Mouse (Mus musculus): ENCODE data around the gene Lrp1.
A peak's percentile ranks its signal among the peaks of the same experiment; 100 is the strongest.

Lrp1 gene

DNA sequence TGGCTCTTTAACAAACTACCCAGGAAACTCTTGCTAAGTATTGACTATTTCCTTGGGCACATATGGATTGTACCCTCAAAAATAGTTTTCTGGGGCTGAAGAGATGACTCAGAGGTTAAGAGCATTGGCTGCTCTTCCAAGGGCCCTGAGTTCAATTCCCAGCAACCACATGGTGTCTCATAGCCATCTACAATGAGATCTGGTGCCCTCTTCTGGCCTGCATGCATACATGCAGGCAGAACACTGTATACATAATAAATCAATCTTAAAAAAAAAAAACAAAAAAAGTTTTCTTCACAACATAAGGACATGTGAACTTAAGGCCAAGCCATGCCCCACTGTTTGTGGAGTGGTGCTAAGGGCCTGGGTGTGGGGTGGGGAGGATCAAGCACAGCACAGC, 59.8 kb downstream of the Lrp1 start:
- DNase-seq (ENCODE audit: low spot score in 2 of 2), result no peak

DNA sequence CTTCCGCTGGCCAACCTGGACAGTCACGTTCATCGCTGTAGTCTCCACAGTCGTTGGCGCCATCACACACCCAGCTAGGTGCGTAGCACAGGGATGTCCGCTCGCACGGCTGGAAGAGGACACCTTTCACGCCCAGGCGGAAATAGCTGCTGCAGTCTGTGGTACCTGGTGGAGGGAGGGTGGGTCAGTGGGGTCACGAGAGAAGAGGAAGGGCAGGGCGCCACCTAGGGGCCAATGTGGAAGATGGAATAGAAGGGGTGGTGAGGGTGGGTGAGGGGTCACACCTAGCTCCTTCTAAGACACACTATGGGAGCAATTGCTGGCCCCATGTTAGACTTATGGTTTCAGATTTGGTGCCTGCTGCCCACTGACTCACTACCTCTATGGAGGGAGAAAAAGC, 63.6 kb downstream of the Lrp1 start:
- DNase-seq (ENCODE audit: low spot score in 2 of 2), result no peak

DNA sequence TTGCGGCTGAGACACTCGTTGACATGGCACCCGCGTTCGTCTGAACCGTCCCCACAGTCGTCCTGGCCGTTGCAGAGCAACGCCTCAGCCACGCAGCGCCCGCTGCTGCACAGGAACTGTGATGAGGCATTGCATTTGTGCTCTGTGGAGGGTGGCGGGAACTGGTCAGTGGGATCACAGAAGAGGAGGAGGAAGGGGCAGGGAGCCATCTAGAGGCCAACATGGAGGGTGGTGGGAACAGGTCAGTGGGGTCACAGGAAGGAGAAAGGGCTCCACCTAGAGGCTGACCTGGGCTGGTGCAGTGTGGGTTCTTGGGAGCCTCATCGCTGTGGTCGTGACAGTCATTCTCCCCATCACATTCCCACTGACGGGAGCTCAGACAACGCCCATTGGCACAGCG, 65.2 kb downstream of the Lrp1 start:
- DNase-seq (ENCODE audit: low spot score in 2 of 2), result peak in 1 of 2 experiments; percentile 70

DNA sequence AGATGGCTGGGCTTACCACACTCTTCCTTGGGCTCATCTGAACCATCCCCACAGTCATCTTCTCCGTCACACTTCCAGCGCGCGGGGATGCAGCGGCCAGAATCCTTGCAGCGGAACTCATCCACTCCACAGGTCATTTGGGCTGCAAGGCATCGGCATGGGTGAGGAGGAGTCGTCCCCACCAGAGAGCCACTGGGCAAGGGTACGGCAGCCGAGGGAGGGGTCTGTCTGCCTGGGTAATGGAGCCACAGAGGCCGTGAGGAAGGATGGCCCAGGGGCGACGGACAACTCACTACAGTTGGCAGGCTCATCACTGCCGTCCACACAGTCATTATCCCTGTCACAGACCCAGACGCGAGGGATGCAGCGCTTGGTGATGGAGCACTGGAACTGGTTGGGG, 71.1 kb downstream of the Lrp1 start:
- DNase-seq (ENCODE audit: low spot score in 2 of 2), result no peak

DNA sequence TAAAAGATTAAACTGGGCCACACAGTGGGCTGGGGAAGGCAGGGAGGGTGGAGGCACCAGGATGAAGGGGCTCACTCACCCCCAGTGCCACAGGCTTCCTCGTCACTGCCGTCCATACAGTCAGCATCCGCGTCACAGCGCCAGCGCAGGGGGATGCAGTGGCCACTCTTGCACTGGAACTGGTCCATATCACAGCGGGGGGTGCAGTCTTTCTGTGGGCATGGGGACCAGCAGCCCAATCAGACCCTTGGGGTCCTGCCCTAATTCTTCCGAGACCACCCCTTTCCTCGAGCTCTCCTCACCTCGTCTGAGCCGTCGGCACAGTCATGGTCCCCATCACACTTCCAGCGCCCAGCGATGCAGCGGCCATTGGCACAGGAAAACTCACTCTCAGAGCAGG, 72.7 kb downstream of the Lrp1 start:
- no peak for DNase-seq (ENCODE audit: low spot score in 2 of 2)

DNA sequence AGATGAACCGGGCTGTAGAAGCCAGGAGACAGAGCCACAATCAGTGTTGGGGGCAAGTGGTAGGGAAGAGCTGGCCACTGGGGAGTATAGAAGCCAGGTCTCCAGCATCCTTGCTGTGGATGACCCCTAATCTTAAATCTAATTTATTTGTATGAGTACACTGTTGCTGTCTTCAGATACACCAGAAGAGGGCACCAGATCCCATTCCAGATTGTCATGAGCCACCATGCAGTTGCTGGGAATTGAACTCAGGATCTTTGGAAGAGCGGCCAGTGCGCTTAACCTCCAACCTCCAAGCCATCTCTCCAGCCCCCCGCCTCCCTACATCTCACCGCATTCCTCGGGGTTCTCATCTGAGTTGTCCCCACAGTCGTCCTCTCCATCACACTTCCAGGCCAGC, 74.4 kb downstream of the Lrp1 start:
- DNase-seq (ENCODE audit: low spot score in 2 of 2), result no peak

DNA sequence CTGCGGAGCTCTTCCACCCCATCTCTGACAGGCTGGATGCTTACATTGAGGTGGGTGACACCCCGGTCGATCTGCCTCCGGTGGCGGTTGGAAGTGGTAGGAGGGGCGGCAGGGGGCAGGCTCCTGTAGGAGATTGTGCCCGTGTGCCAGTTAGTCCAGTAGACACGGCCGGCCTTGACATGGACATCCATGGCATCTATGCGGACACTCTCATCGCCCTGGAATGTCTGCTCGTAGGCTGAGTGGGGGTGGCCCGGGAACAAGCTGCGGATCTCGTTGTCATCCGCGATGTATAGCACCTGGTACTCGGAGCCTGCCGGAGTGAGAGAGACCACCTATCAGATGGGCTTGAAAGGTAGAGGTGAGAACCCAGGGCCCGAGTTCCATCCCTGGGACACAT, 76.6 kb downstream of the Lrp1 start:
- DNase-seq (ENCODE audit: low spot score in 2 of 2), result no peak

DNA sequence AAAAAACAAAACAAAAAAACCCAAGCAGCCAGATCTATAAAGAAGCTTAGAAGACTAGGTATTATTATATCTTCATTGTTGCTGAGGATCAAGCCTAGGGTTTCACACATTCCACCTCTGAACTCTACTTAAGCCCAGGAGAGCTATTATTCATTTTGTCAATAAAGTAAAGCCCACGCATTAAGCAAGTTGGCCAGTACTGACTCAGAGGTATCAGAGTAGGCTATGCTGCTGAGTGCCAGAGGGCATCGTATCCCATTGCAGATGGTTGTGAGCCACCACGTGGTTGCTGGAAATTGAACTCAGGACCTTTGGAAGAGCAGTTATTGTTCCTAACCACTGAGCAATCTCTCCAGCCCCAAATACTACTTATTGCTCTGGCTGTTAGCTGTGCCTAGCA, 77.0 kb downstream of the Lrp1 start:
- DNase-seq (ENCODE audit: low spot score in 2 of 2), result no peak

DNA sequence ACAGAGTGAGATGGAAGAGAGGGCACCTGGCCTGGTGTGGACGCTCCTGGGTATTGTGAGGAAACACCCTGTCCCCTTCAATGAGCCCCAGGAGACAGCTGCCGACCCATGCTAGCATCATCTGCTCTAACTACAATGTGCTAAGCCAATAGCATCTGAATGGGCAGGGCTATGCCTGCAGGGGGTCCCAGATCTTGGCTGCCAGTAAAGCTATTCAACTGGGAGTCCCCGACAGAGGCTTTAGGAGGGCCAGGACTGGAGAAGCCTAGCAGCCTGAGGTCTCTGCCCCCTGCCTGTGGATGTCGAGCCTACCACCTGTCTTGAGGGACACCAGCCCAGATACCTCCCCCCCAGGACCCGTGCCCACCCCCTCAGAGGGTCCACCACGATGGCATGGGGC, 78.2 kb downstream of the Lrp1 start:
- DNase-seq (ENCODE audit: low spot score in 2 of 2), result no peak

DNA sequence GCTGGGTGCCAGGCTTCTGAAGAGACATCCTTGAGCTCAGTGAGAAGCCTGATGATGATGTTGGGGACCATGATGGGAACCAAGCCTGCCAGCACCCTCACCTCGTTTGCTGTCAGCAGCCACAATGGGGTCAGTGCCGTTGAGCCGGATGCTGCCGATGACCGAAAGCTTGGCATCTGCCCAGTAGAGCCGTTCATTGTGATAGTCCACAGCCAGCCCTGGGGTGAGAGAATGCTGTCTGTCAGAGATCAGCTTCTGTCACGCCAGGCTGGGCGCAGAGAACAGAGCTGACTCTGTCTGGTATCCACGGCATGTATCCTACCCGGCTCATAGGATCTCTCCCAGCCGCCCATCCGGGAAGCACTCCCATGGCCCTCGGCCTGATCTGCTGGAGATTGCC, 78.9 kb downstream of the Lrp1 start:
- DNase-seq (ENCODE audit: low spot score in 2 of 2), result peak in 1 of 2 experiments; percentile 45

DNA sequence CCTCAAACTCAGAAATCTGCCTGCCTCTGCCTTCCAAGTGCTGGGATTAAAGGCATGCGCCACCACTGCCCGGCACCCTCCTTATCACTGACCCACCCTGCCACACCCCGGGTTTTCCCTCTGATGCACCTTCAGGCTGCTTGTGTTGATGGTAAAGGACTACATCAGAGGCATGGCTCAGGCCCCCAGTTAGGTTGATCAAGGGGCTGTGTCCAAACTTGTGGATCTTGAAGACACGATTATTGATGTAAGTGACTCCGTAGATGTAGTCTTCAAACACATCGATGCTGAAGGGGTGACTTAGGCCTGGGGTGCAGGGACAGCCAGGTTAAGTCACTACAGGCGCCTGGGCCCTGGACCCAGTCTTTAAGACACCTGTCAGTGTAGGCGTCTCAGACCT, 79.4 kb downstream of the Lrp1 start:
- no peak for DNase-seq (ENCODE audit: low spot score in 2 of 2)

DNA sequence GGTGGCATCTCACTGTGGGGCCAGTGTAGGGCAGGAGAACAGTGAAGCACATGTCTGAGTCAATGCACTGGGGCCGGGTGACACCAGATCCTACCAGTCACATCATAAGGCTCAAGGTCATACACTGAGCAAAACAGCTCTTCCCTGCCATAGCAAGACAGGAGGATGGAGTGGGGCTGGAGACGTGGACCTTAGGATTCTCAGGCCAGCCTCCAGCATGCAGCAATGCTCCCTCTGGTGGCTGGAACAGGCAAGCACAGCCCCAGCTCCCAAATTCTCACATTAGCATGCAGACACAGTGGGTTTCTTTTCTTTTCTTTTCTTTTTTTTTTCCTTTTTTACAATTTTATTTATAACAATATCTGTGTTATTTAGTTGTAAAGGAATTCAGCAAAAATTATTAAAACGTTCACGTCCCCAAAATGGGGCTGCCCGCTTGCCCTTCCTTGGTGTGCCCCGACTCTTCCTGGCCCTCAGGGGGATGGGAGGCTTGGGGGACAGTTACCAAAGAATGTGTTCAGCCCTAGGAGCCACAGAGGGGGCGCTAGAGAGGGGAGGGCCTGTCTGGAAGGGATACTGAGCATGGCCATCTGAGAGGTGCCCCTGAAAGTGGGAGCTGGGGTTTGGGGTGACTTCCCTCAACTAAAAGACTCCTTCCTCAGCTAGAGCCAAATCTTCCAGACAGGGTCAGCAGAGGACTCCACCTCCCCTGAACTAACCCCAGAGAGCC, 82.9 kb downstream of the Lrp1 start:
- peak; percentile 74 to 91 for DNase-seq (ENCODE audit: low spot score in 2 of 2)

DNA sequence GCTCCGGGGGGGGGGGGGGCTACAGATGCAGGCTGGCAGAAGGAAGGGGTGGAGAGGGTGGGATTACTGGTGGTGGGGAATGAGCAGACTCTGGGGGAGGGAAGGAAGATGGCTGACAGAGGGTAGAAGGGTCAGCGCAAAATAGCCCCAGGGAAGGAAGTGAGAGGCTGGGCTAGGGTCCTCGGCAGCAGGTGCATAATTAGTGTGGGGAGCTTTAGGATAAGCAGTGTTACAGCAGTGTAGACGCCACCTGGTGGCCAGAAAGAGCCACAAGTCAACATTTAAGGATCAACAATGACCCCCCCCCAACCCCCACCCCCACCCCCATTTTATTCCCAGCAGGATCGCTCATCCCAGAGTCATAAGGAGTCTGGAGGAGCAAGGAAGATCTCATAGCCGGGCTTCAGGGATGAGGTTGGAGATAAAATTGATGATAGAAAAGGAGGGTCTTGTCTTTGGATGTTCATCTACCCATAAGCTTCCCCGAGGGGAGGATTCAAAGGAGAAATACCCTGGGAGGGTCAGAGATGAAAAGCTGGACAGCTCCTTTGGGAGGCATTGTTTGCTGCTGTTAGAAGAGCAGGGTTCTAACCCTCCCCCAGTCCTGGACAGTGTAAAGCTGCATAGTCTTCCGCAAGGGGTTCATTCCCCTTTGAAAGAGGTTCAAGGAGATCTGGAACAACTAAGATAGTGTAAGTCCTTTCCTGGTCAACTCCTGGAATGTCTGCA, 84.2 kb downstream of the Lrp1 start:
- peak in 1 of 2 experiments; percentile 56 for DNase-seq (ENCODE audit: low spot score in 2 of 2)

DNA sequence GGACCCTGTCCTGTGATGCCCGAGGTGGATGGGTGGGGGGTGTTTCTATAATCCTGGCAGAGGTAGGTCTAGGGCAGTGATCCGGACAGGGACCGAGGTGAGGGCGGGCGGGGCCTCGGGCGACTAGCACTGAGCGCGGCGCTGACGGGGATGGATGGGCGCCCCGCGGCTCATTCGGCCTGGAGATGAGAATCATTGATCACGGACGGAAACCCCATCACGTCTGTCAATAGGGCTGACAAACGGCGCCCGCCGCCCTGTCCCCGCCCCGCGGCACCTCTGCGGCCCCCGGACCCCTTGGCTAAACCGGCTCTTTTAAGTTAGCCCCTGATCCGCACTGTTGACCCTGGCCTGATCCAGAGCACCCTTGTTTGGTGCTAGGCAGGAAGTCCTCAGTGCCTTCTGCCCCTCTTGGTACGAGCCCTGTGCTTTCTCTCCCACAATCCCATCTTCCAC, 86.0 kb downstream of the Lrp1 start:
- no peak for DNase-seq (ENCODE audit: low spot score in 2 of 2)

DNA sequence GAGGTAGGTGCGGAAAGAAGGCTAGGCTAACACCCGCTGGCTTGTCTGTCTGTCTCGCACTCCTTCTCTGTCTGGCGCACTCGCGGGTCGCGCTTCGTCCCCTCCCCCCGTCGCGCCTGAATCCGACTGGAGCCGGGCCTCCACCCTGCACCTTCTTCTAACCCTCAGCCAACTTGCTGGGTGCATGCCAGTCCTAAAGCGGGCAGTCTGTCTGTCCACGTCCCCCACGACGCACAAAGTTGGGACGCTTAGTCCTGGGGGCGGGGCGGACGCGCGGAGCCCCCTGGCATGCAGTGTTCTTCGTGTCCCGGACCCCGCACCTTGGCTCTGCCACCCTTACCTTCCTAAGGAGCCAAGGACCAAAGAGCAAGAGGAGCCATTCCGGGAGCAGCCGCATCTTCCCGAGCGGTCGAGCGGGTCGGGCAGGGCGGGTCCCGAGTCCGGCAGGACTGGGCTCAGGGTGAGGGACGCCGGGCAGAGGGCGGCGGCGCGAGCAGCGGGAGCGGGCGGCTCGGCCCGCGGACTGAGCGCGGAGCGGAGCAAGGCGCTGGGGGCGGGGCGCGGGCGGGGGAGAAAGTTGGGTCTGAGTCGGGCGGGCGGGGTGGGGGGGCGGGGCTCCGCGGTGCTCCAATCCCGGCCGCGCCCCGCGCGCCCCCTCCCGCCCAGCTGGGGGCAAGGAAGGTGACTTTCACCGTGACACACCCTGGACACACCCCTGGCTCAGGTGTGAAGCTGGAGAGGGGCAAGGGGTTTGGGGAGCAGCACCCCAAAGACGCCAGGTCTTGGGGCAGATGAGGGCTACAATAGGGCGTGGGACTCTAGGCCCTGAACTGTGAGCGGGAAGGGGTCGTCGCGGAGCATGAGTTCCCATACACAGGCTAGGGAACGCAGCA, 86.7 kb downstream of the Lrp1 start, which contains the start of gene Nxph4:
Nxph4 (minus strand) TSS at position 524 of the 893 bp plus-strand sequence.
- DNase-seq (ENCODE audit: low spot score in 2 of 2), result no peak

DNA sequence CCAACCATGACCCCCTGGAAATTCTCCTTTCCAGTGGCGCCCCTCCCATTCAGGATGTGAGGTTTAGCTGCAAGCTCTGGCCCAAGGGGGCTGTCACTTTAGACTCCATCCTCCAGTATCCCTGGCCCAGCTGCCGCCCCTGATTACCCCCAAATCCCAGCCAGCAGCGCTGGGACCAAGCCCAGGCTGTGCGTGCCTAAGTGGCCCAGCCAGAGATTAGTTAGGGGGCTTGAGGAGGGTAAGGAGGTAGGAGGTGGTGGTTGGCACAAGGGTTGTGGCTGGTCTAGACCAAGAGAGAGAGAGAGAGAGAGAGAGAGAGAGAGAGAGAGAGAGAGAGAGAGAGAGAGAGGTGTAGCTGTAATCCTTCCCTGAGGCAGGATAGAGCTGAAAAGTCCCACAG, 89.4 kb downstream of the Lrp1 start:
- no peak for DNase-seq (ENCODE audit: low spot score in 2 of 2)

DNA sequence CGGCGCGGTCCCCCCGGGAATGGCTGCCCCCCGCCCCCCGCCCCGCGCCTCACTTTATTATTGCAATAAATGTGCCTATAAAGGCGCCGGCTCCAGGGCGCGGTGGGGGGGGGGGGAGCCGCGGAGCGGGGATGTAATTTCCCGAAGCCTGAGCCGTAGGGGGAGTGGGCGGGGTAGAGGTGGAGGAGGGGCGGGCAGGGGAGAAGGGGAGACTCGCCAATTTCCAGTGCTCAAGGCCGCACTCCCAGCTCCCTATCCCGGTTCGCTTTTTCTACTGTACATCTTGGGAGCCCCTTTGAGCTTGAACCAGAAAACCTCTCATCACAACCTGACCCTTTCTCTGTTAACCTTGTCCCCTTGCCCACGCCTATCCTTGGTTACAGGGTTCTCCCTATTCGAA, 90.0 kb downstream of the Lrp1 start:
- no peak for DNase-seq (ENCODE audit: low spot score in 2 of 2)

DNA sequence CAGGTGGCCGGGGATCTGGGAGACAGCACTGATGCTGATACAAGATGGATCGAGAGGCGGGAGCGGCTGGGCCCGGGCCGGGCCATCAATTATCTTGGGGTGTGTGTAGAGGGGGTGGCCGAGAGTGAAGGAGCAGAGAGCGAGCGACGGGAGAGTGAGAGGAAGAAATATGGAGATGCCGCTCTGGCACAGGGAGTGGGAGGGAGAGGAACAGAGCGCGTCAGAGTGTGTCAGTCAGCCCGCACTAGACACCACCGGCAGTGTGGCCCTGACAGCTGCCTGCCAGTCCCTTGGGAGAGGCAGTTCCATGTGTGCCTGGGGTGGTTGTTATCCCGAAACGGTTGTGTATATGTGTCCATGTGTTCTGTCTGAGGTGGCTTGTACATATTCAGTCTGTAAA, 93.5 kb downstream of the Lrp1 start:
- DNase-seq (ENCODE audit: low spot score in 2 of 2), result no peak

DNA sequence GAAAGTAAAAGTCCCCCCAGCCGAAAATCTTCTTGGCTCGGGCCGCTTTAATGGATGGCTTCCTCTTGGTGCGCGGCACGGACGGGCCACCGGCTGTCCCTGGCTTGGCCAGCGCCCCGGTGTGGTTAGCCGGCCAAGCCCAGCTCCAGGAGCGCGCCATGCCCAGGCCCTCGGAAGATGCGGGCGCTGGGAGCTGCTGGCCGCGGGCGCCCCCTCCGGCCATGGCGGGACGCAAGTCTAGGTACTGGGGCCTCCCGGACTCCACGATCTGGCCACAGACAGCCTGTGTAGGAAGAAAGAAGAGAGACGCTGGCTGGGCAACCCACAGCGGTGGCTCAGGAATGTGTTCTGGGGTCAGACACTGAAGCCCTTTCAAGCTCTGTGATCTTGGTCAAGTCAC, 94.3 kb downstream of the Lrp1 start:
- peak in 1 of 2 experiments; percentile 78 for DNase-seq (ENCODE audit: low spot score in 2 of 2)

DNA sequence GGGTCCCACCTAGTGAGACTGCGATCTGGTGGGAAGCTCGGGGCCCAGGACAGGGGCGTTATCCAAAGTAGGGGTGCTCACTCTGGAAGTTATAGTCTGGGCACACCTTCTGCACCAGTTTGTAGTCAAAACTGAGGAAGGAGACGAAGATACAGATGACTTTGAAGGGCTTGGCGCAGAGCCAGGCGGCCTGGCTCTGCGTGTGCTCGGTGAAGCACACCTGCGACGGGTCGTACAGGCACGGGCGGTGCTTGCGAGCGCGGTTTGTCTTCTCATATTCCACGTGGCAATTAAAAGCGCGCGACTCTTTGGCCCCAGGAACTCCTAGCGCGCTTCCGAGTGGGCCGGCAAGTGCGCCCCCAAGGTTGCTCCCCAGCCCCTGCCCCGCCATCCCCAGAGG, 94.9 kb downstream of the Lrp1 start:
- no peak for DNase-seq (ENCODE audit: low spot score in 2 of 2)

DNA sequence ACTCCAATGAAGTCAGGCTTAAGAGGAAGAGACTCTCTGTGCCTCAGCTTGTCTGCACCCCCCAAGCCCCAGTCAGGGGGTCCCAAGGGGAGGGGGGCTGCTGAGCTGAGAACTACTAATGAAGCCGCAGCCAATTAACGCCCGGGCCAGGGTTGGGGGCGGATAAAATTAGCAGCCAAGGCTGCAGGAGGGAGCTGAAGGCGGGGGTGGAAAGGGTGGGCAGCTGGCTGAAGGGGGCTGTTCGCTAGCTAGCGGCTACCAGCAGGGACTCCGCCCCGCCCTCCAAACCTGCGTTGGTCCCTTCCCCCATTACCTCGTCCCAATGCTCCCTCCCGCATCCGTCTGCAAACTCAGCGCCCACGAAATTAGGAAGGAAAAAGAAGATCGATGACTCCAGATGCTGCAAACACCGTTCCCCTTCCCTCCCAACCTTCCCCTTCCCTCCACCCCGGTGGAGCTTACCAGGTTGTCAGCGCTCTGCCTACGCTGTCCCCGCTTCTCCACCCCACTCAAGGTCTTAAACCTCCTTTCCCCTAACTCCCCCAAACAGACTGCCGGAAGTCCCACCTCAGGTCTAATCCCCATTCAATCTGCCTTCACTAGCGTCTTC, 96.2 kb downstream of the Lrp1 start:
- DNase-seq (ENCODE audit: low spot score in 2 of 2), result no peak

DNA sequence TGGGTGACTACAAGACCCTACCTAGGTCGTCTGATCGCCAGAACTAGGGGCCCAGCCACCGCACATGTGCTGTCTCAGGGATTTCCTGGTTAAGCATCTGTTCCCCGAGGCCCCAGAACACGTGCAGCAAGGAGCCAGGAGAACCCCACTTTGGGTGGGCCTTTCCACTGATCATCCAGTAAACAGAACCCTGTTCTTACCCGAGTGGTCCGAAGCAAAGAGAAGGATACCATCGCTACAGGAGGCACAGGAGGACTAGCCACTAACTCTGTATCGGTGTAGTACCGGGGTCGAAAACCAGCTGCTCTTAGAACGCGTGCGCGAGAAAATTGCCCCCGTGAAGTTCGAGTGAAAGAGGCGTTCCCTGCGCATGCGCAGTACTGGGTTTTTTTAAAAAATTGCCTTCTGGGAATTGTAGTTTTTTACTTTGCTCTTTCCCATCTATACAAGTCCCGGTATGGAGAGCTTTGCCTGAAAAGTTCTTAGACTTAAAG, 98.8 kb downstream of the Lrp1 start, which contains the start of gene Shmt2:
Shmt2 (minus strand) TSS at position 357 of the 494 bp plus-strand sequence.
- peak; percentile 64 to 85 for DNase-seq (ENCODE audit: low spot score in 2 of 2)
